Mouse (Mus musculus): ENCODE results near the gene Arf1. TPM values are rescaled to one million over a fixed set of nuclear protein-coding genes. Genes with fewer than 3 reads are reported as not detected.

Gene Arf1
- polyA plus RNA-seq, 1 experiment from 2014 or later, result 655 TPM

- peak; percentile 94 for ATAC-seq (ENCODE audit: insufficient number of reproducible peaks, insufficient read depth, low FRiP score, low read depth)
- H3K27ac ChIP-seq (ENCODE audit: low read length), result peak overlapping the region; percentile 90
- WGBS, result under 1% methylated on average over 50 of the region's 59 CpGs
- peak overlapping the region; percentile 70 for H3K4me2 ChIP-seq (replicated peaks; ENCODE audit: low read depth, low read length)
- no peaks in the 10 kb centered on the region for H3K27me3 ChIP-seq (ENCODE audit: control insufficient read depth, insufficient read depth, low read length)
- H3K4me1 ChIP-seq (ENCODE audit: control insufficient read depth, insufficient read depth, low read length), result peaks cover 3% of the 10 kb centered on the region; the same call in 1 of the 2 replicates
- peaks cover 2% of the 10 kb centered on the region; the same call in 1 of the 2 replicates for H3K36me3 ChIP-seq (ENCODE audit: control insufficient read depth, insufficient read depth, low read length)
- no peaks in the 10 kb centered on the region for H3K9me3 ChIP-seq (ENCODE audit: control insufficient read depth, low read depth, low read length)
- peak overlapping the region; percentile 61 for H3K9ac ChIP-seq (replicated peaks; ENCODE audit: low read depth, low read length)
- H3K4me3 ChIP-seq (ENCODE audit: low read depth, low read length), result peak overlapping the region; percentile 66
These were observed 36.6 kb downstream of the Arf1 start for GRCm38 (mm10) chr11:59191231-59192058.

GRCm38 (mm10) chr11:59187706-59188105 is 40.4 kb downstream of the Arf1 start:
- Histone ChIP-seq H3K4me1 (ENCODE audit: control insufficient read depth, insufficient read depth, low read length) (peaks cover 6% of the 10 kb centered on the region; the same call in 1 of the 2 replicates), H3K27ac (ENCODE audit: low read length) (no peak overlapping the region), H3K27me3 (ENCODE audit: control insufficient read depth, insufficient read depth, low read length) (no peaks in the 10 kb centered on the region), H3K4me3 (ENCODE audit: low read depth, low read length) (no peak overlapping the region), H3K9ac (replicated peaks; ENCODE audit: low read depth, low read length) (no peak overlapping the region), H3K36me3 (ENCODE audit: control insufficient read depth, insufficient read depth, low read length) (peaks cover 12% of the 10 kb centered on the region; the same call in 1 of the 2 replicates), H3K9me3 (ENCODE audit: control insufficient read depth, low read depth, low read length) (no peaks in the 10 kb centered on the region), H3K4me2 (replicated peaks; ENCODE audit: low read depth, low read length) (no peak overlapping the region)
- WGBS, result 58% methylated on average over 6 of the region's 6 CpGs
- ATAC-seq (ENCODE audit: insufficient number of reproducible peaks, insufficient read depth, low FRiP score, low read depth), result no peak

- H3K4me3 ChIP-seq (ENCODE audit: low read depth, low read length), result no peak overlapping the region
- H3K27me3 ChIP-seq (ENCODE audit: control insufficient read depth, insufficient read depth, low read length), result no peaks in the 10 kb centered on the region
- H3K4me2 ChIP-seq (replicated peaks; ENCODE audit: low read depth, low read length), result no peak overlapping the region
- ATAC-seq (ENCODE audit: insufficient number of reproducible peaks, insufficient read depth, low FRiP score, low read depth), result no peak
- no peak overlapping the region for H3K9ac ChIP-seq (replicated peaks; ENCODE audit: low read depth, low read length)
- 85% methylated on average over 5 of the region's 5 CpGs for WGBS
- H3K9me3 ChIP-seq (ENCODE audit: control insufficient read depth, low read depth, low read length), result no peaks in the 10 kb centered on the region
- H3K4me1 ChIP-seq (ENCODE audit: control insufficient read depth, insufficient read depth, low read length), result 0 out of 2 replicates have a peak, but pooled peaks cover 2% of the 10 kb centered on the region
- H3K36me3 ChIP-seq (ENCODE audit: control insufficient read depth, insufficient read depth, low read length), result peaks cover 12% of the 10 kb centered on the region; the same call in 1 of the 2 replicates
- H3K27ac ChIP-seq (ENCODE audit: low read length), result no peak overlapping the region
These were observed 42.6 kb downstream of the Arf1 start for GRCm38 (mm10) chr11:59185490-59185889.

- ATAC-seq (ENCODE audit: insufficient number of reproducible peaks, insufficient read depth, low FRiP score, low read depth), result no peak
- Histone ChIP-seq H3K36me3 (ENCODE audit: control insufficient read depth, insufficient read depth, low read length) (peaks cover 12% of the 10 kb centered on the region; the same call in 1 of the 2 replicates), H3K9ac (replicated peaks; ENCODE audit: low read depth, low read length) (no peak overlapping the region), H3K4me2 (replicated peaks; ENCODE audit: low read depth, low read length) (no peak overlapping the region), H3K27ac (ENCODE audit: low read length) (no peak overlapping the region), H3K9me3 (ENCODE audit: control insufficient read depth, low read depth, low read length) (no peaks in the 10 kb centered on the region), H3K4me3 (ENCODE audit: low read depth, low read length) (no peak overlapping the region), H3K27me3 (ENCODE audit: control insufficient read depth, insufficient read depth, low read length) (peaks cover 6% of the 10 kb centered on the region; the same call in 1 of the 2 replicates), H3K4me1 (ENCODE audit: control insufficient read depth, insufficient read depth, low read length) (0 out of 2 replicates have a peak, but pooled peaks cover 2% of the 10 kb centered on the region)
- WGBS, result 34% methylated on average over 3 of the region's 3 CpGs
These were observed 44.2 kb downstream of the Arf1 start for GRCm38 (mm10) chr11:59183821-59184220.

GRCm38 (mm10) chr11:59182864-59183331 is 45.2 kb downstream of the Arf1 start, which contains the start of gene Gjc2:
Gene Gjc2 (minus strand): TSS chr11:59183213.
- ATAC-seq (ENCODE audit: insufficient number of reproducible peaks, insufficient read depth, low FRiP score, low read depth), result peak; percentile 24; the same call in 1 of the 2 replicates
- no peak within 1 kb of the TSS for H3K9ac ChIP-seq (replicated peaks; ENCODE audit: low read depth, low read length)
- peaks cover 12% of the 10 kb centered on the region; the same call in 1 of the 2 replicates for H3K36me3 ChIP-seq (ENCODE audit: control insufficient read depth, insufficient read depth, low read length)
- WGBS, result 52% methylated on average over 3 of the region's 3 CpGs
- 0 out of 2 replicates have a peak, but pooled peaks cover 2% of the 10 kb centered on the region for H3K4me1 ChIP-seq (ENCODE audit: control insufficient read depth, insufficient read depth, low read length)
- no peak within 1 kb of the TSS for H3K4me2 ChIP-seq (replicated peaks; ENCODE audit: low read depth, low read length)
- H3K4me3 ChIP-seq (ENCODE audit: low read depth, low read length), result no peak within 1 kb of the TSS
- H3K9me3 ChIP-seq (ENCODE audit: control insufficient read depth, low read depth, low read length), result no peaks in the 10 kb centered on the region
- H3K27ac ChIP-seq (ENCODE audit: low read length), result peak within 1 kb of the TSS; percentile 39; the same call in 1 of the 2 replicates
- H3K27me3 ChIP-seq (ENCODE audit: control insufficient read depth, insufficient read depth, low read length), result peaks cover 14% of the 10 kb centered on the region

GRCm38 (mm10) chr11:59176921-59177320 is 51.1 kb downstream of the Arf1 start:
- H3K4me1 ChIP-seq (ENCODE audit: control insufficient read depth, insufficient read depth, low read length), result peaks cover 4% of the 10 kb centered on the region; the same call in 1 of the 2 replicates
- 8% methylated on average over 34 of the region's 34 CpGs for WGBS
- no peaks in the 10 kb centered on the region for H3K36me3 ChIP-seq (ENCODE audit: control insufficient read depth, insufficient read depth, low read length)
- peaks cover 43% of the 10 kb centered on the region for H3K27me3 ChIP-seq (ENCODE audit: control insufficient read depth, insufficient read depth, low read length)
- H3K9ac ChIP-seq (replicated peaks; ENCODE audit: low read depth, low read length), result no peak overlapping the region
- H3K4me3 ChIP-seq (ENCODE audit: low read depth, low read length), result peak overlapping the region; percentile 17; the same call in 1 of the 2 replicates
- no peak for ATAC-seq (ENCODE audit: insufficient number of reproducible peaks, insufficient read depth, low FRiP score, low read depth)
- no peak overlapping the region for H3K27ac ChIP-seq (ENCODE audit: low read length)
- H3K4me2 ChIP-seq (replicated peaks; ENCODE audit: low read depth, low read length), result peak overlapping the region; percentile 30
- H3K9me3 ChIP-seq (ENCODE audit: control insufficient read depth, low read depth, low read length), result no peaks in the 10 kb centered on the region

GRCm38 (mm10) chr11:59176475-59176874 is 51.6 kb downstream of the Arf1 start:
- no peak overlapping the region for H3K9ac ChIP-seq (replicated peaks; ENCODE audit: low read depth, low read length)
- peak overlapping the region; percentile 30 for H3K4me2 ChIP-seq (replicated peaks; ENCODE audit: low read depth, low read length)
- WGBS, result 2% methylated on average over 48 of the region's 48 CpGs
- H3K9me3 ChIP-seq (ENCODE audit: control insufficient read depth, low read depth, low read length), result no peaks in the 10 kb centered on the region
- H3K4me1 ChIP-seq (ENCODE audit: control insufficient read depth, insufficient read depth, low read length), result peaks cover 4% of the 10 kb centered on the region; the same call in 1 of the 2 replicates
- peaks cover 43% of the 10 kb centered on the region for H3K27me3 ChIP-seq (ENCODE audit: control insufficient read depth, insufficient read depth, low read length)
- H3K27ac ChIP-seq (ENCODE audit: low read length), result no peak overlapping the region
- H3K36me3 ChIP-seq (ENCODE audit: control insufficient read depth, insufficient read depth, low read length), result no peaks in the 10 kb centered on the region
- peak overlapping the region; percentile 17 for H3K4me3 ChIP-seq (ENCODE audit: low read depth, low read length)
- no peak for ATAC-seq (ENCODE audit: insufficient number of reproducible peaks, insufficient read depth, low FRiP score, low read depth)

- H3K4me3 ChIP-seq (ENCODE audit: low read depth, low read length), result no peak overlapping the region
- no peaks in the 10 kb centered on the region for H3K36me3 ChIP-seq (ENCODE audit: control insufficient read depth, insufficient read depth, low read length)
These were observed 53.8 kb downstream of the Arf1 start for GRCm38 (mm10) chr11:59174189-59174838.

More at GRCm38 (mm10) chr11:59174189-59174838, 53.8 kb downstream of the Arf1 start:
- peaks cover 4% of the 10 kb centered on the region; the same call in 1 of the 2 replicates for H3K4me1 ChIP-seq (ENCODE audit: control insufficient read depth, insufficient read depth, low read length)
- no peak overlapping the region for H3K27ac ChIP-seq (ENCODE audit: low read length)
- no peak overlapping the region for H3K9ac ChIP-seq (replicated peaks; ENCODE audit: low read depth, low read length)
- H3K4me2 ChIP-seq (replicated peaks; ENCODE audit: low read depth, low read length), result no peak overlapping the region
- no peak for ATAC-seq (ENCODE audit: insufficient number of reproducible peaks, insufficient read depth, low FRiP score, low read depth)
- peaks cover 40% of the 10 kb centered on the region for H3K27me3 ChIP-seq (ENCODE audit: control insufficient read depth, insufficient read depth, low read length)
- 44% methylated on average over 6 of the region's 6 CpGs for WGBS
- no peaks in the 10 kb centered on the region for H3K9me3 ChIP-seq (ENCODE audit: control insufficient read depth, low read depth, low read length)

Measured in stomach, embryonic 14.5 days (tissue).